Mouse (Mus musculus) limb, embryonic 13.5 days (tissue): ENCODE measurements around the gene Mst1r. TPM values are rescaled to one million over a fixed set of nuclear protein-coding genes. Genes with fewer than 3 reads are reported as not detected.

Experiments
- ATAC-seq: fragments of 200-750 bp; cut with Nextera tagmentation; 2 replicates; pipeline ENCODE4 v1.8.0; 2017; ENCODE audit warnings: low read depth, moderate number of reproducible peaks, moderate TSS enrichment; ENCODE audit not compliant: low FRiP score
- H3K27ac ChIP-seq: fragments of 300-500 bp; sonication (generic); 2 replicates; pipeline ENCODE4 v1.5.1; 2015; ENCODE audit warnings: inconsistent platforms, mild to moderate bottlenecking, moderate library complexity
- H3K27me3 ChIP-seq: fragments of 300-500 bp; sonication (generic); 2 replicates; pipeline ENCODE4 v1.6.1; 2015; ENCODE audit warnings: mild to moderate bottlenecking, inconsistent platforms
- H3K36me3 ChIP-seq: fragments of 300-500 bp; sonication (generic); 2 replicates; pipeline ENCODE4 v1.6.1; 2015; ENCODE audit warnings: inconsistent platforms, mild to moderate bottlenecking, moderate library complexity
- H3K4me1 ChIP-seq: fragments of 300-500 bp; sonication (generic); 2 replicates; pipeline ENCODE4 v1.6.1; 2015; ENCODE audit warnings: inconsistent platforms
- H3K4me2 ChIP-seq: fragments of 300-500 bp; sonication (generic); replicated peaks from 2 replicates; pipeline ENCODE4 v1.6.1; 2015; ENCODE audit warnings: inconsistent platforms, mild to moderate bottlenecking, moderate library complexity
- H3K4me3 ChIP-seq: fragments of 300-500 bp; sonication (generic); 2 replicates; pipeline ENCODE4 v1.5.1; 2015; ENCODE audit warnings: moderate library complexity, mild to moderate bottlenecking, inconsistent platforms
- H3K9ac ChIP-seq: fragments of 300-500 bp; sonication (generic); 2 replicates; pipeline ENCODE4 v1.6.1; 2015; ENCODE audit warnings: mild to moderate bottlenecking, inconsistent platforms
- H3K9me3 ChIP-seq: fragments of 300-500 bp; sonication (generic); 2 replicates; pipeline ENCODE4 v1.6.1; 2016; ENCODE audit warnings: inconsistent platforms
- WGBS: fragments of 180-500 bp; shearing (Covaris S2); methylation state at CpG from one replicate; pipeline ENCODE4 v1.1.7; 2015; 5-methylcytosine and 5-hydroxymethylcytosine counted together
- polyA plus RNA-seq: library from polyadenylated mRNA; unstranded; fragments of >200 nt; fragmentation: Nextera tagmentation; extraction: Ambion mirVana; gene quantifications from 2 replicates; pipeline ENCODE4 v1.2.1, GENCODE M21; 2015

The Mst1r gene
- polyA plus RNA-seq, 1 experiment from 2014 or later, result 3.3 TPM

DNA sequence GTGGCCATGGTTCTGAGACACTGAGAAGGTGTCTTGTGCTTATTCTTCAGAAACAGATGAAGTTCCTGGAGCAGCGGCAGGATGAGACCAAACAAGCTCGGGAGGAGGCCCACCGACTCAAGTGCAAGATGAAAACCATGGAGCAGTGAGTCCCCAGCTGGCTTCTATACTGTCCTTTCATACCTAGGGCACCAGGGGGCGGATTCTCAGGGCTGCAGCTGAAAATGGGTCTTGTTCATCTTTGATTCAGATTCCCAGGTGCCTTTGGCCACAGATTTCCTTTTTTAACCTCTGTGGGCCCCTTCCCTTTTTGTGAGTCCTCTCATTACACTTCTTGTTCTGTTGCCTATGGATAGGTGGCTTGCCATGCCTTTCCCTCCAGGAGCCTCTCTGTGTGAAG lies 54.3 kb downstream of the Mst1r start:
- no peak for ATAC-seq
- 81% methylated on average over 4 of the region's 4 CpGs for WGBS
- Histone ChIP-seq H3K27ac (no peak overlapping the region), H3K27me3 (no peaks in the 10 kb centered on the region), H3K4me2 (no peak overlapping the region), H3K9ac (no peak overlapping the region), H3K9me3 (no peaks in the 10 kb centered on the region), H3K4me3 (no peak overlapping the region), H3K4me1 (no peaks in the 10 kb centered on the region), H3K36me3 (peaks cover 71% of the 10 kb centered on the region)

DNA sequence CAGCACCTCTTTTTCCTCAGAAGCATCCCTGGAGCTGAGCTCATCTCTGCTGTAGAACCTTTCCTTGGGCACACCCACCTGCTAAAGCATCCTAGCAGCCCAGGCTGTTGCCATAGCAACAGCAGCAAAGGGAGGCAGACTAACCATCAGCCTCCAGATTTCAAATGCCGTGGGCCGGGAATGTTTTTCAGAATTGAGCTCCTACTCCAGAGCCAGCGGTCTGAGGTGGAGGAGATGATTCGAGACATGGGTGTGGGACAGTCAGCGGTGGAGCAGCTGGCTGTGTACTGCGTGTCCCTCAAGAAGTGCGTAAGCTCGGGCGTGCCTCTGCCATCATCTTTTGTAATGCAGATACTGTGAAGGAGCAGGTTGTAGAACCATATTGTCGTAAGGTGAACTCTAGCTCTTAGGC lies 54.7 kb downstream of the Mst1r start:
- H3K9me3 ChIP-seq, result no peaks in the 10 kb centered on the region
- WGBS, result 89% methylated on average over 10 of the region's 10 CpGs
- H3K27me3 ChIP-seq, result no peaks in the 10 kb centered on the region
- no peak overlapping the region for H3K27ac ChIP-seq
- no peak overlapping the region for H3K4me2 ChIP-seq
- ATAC-seq, result no peak
- no peaks in the 10 kb centered on the region for H3K4me1 ChIP-seq
- H3K4me3 ChIP-seq, result no peak overlapping the region
- H3K36me3 ChIP-seq, result peaks cover 71% of the 10 kb centered on the region
- no peak overlapping the region for H3K9ac ChIP-seq

DNA sequence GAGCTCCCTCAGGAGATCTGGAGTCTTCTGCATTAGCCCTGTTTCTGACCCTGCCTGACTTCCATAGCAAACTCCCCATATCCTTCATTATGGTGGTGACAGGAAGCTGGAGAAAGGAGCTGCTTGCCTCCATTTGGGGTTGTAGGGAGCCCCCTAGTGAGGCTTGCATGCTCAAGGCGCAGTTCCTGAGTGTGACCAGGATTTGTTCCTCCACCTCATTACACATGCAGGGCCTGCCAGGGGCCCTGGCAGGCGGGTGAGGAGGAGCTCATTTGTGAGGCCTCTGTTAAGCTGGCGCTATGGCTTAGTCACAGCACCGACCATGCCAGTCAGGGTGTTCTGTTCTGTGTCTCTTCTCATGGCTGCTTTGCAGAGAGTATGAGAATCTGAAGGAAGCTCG lies 55.2 kb downstream of the Mst1r start:
- no peak overlapping the region for H3K27ac ChIP-seq
- peaks cover 71% of the 10 kb centered on the region for H3K36me3 ChIP-seq
- no peaks in the 10 kb centered on the region for H3K9me3 ChIP-seq
- ATAC-seq, result no peak
- H3K4me2 ChIP-seq, result no peak overlapping the region
- no peak overlapping the region for H3K9ac ChIP-seq
- H3K27me3 ChIP-seq, result no peaks in the 10 kb centered on the region
- no peak overlapping the region for H3K4me3 ChIP-seq
- 64% methylated on average over 5 of the region's 5 CpGs for WGBS
- no peaks in the 10 kb centered on the region for H3K4me1 ChIP-seq

DNA sequence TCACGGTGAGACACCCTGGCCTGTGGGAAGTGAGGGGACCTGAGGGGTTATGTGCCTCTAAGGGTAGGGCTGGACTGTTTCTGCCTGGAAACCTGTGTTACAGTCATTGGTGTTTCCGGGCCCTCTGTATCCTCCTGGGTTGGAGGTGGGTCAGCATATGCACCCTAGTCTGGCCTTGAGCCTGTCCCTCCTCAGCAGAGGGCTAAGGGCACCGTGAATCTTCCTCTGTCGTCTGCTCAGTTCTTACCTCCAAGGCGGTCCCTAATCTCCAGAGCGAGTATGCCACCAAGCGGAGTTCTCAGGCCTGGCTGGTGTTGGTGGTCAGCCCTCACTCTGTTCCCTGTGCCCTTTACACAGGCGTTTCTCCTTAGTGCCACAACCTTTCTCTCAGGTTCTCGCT lies 56.2 kb downstream of the Mst1r start:
- H3K9me3 ChIP-seq, result no peaks in the 10 kb centered on the region
- no peak overlapping the region for H3K4me2 ChIP-seq

DNA sequence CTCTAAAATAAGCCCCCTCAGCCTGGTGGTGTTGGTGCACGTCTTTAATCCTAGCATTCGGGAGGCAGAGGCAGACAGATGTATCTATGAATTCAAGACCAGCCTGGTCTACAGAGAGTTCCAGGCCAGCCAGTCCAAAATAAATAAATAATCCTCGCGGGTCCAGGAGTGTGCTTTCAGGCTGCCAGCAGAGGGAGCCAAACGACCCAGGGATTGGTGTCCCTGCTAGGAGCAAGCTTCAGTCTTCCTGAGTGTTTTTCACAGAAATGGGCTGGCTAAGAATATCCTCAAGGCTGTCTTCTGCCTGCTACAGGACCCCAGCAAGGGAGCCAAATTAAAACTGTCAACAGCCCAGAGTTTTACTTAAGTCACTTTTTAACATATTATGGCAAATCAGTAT lies 57.0 kb downstream of the Mst1r start:
- no peaks in the 10 kb centered on the region for H3K27me3 ChIP-seq
- no peak overlapping the region for H3K9ac ChIP-seq
- 17% methylated on average over 5 of the region's 5 CpGs for WGBS
- peaks cover 64% of the 10 kb centered on the region for H3K36me3 ChIP-seq
- no peak overlapping the region for H3K4me3 ChIP-seq
- no peak overlapping the region for H3K27ac ChIP-seq
- ATAC-seq, result peak; percentile 80
- no peaks in the 10 kb centered on the region for H3K9me3 ChIP-seq
- no peak overlapping the region for H3K4me2 ChIP-seq
- H3K4me1 ChIP-seq, result no peaks in the 10 kb centered on the region

More for the DNA sequence above, 56.2 kb downstream of the Mst1r start:
- Histone ChIP-seq H3K27me3 (no peaks in the 10 kb centered on the region), H3K27ac (no peak overlapping the region), H3K4me1 (no peaks in the 10 kb centered on the region), H3K36me3 (peaks cover 67% of the 10 kb centered on the region), H3K9ac (no peak overlapping the region), H3K4me3 (no peak overlapping the region)
- ATAC-seq, result no peak
- WGBS, result 89% methylated on average over 9 of the region's 9 CpGs

DNA sequence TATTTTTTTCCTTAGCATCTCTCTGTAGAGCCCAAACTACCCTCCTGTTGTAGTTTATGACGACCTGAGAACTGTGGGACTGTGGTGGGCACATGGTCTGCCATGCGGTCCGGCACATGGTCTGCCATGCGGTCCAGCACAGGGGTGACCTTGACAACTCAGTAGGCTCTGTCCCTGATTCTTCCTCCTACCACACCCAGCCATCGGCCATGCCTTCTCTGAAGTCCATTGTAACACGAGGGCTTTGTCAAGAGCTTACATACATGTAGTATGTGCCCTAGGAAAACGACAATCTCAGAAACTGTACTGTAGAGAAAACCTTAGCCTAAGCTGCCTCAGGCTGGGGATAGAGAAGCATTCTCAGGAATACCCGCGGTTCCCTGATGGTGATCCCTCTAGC lies 58.0 kb downstream of the Mst1r start:
- no peak for ATAC-seq

DNA sequence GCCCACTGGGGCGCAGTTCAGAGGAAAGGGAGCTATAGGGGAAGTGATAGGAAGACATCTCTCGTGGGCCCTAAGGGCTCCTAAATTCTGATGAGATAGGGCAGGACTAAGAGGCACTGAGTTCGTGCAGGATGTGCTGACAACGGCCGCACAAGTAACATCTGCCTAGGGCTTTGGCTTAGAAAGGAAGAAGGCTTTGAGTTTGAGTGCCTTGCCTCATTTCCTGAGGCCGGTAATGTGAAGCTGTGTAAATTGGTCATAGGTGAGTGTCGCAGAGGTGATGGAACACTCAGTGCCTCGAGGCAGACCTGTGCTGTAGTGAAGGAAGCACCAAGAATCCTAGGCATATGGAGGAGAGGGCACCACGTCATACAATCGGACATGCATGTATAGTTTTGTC lies 60.0 kb downstream of the Mst1r start:
- ATAC-seq, result no peak
- peaks cover 65% of the 10 kb centered on the region for H3K36me3 ChIP-seq
- H3K4me1 ChIP-seq, result no peaks in the 10 kb centered on the region
- no peaks in the 10 kb centered on the region for H3K27me3 ChIP-seq
- H3K4me3 ChIP-seq, result no peak overlapping the region
- H3K9me3 ChIP-seq, result no peaks in the 10 kb centered on the region
- H3K27ac ChIP-seq, result no peak overlapping the region
- no peak overlapping the region for H3K4me2 ChIP-seq
- 86% methylated on average over 10 of the region's 10 CpGs for WGBS
- no peak overlapping the region for H3K9ac ChIP-seq

More for the DNA sequence above, 58.0 kb downstream of the Mst1r start:
- no peaks in the 10 kb centered on the region for H3K27me3 ChIP-seq
- H3K9me3 ChIP-seq, result no peaks in the 10 kb centered on the region
- WGBS, result 93% methylated on average over 9 of the region's 9 CpGs
- H3K36me3 ChIP-seq, result peaks cover 66% of the 10 kb centered on the region
- no peak overlapping the region for H3K9ac ChIP-seq
- H3K27ac ChIP-seq, result no peak overlapping the region
- H3K4me1 ChIP-seq, result no peaks in the 10 kb centered on the region
- no peak overlapping the region for H3K4me3 ChIP-seq
- H3K4me2 ChIP-seq, result no peak overlapping the region

DNA sequence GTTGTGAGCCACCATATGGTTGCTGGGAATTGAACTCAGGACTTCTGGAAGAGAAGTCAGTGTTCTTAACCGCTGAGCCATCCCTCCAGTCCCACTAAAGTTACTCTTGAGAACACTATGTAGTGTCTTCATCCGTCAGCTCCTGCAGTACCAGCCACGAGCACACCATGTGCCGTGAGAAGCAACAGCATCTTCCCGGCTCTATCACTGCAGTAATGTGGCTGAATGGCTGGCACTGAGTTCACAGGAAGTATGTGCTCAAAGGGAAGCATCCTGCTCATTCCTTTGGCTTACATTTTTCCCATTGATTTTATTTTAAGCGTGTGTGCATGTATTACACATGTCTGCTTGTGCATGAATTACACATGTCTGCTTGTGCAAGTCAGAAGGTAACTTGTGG lies 60.8 kb downstream of the Mst1r start:
- no peak overlapping the region for H3K9ac ChIP-seq
- no peaks in the 10 kb centered on the region for H3K4me1 ChIP-seq
- WGBS, result 86% methylated on average over 6 of the region's 6 CpGs
- no peak overlapping the region for H3K4me2 ChIP-seq
- no peak overlapping the region for H3K4me3 ChIP-seq
- H3K27ac ChIP-seq, result no peak overlapping the region
- H3K36me3 ChIP-seq, result peaks cover 64% of the 10 kb centered on the region
- H3K9me3 ChIP-seq, result no peaks in the 10 kb centered on the region
- ATAC-seq, result no peak
- no peaks in the 10 kb centered on the region for H3K27me3 ChIP-seq

DNA sequence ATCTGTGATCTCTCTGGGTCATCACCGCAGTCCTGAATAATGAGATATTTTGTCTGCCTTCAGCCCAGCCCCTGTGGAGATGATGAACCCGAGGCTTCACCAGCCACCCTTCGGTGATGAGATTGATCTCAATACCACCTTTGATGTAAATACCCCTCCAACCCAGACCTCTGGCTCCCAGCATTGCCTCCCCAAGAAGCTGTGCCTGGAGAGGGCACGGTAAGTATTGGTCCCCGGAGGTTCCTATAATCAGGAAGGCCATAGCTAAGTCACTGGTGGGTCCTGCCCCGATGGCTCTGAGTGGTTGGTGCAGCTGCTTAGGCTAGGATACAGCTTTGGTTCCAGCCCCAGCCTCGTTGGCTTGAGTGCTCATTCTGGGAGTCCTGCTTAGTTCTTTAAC lies 61.9 kb downstream of the Mst1r start:
- Histone ChIP-seq H3K9ac (no peak overlapping the region), H3K4me1 (no peaks in the 10 kb centered on the region), H3K4me2 (no peak overlapping the region), H3K27me3 (no peaks in the 10 kb centered on the region), H3K27ac (no peak overlapping the region), H3K9me3 (no peaks in the 10 kb centered on the region), H3K36me3 (peaks cover 59% of the 10 kb centered on the region), H3K4me3 (no peak overlapping the region)
- 92% methylated on average over 7 of the region's 7 CpGs for WGBS
- no peak for ATAC-seq

Other genes with a start within 250 kb of the Mst1r start
- 4.3 and 5.3 TPM in 2 replicates for gene Slc38a3, start 237.3 kb upstream of the Mst1r start, polyA plus RNA-seq
- gene Gnat1, start 227.2 kb upstream of the Mst1r start, polyA plus RNA-seq, result 0.74 and 1.0 TPM in 2 replicates
- 31.8 and 32.1 TPM in 2 replicates for gene Sema3f, start 196.4 kb upstream of the Mst1r start, polyA plus RNA-seq
- gene Rbm5, start 135.9 kb upstream of the Mst1r start, polyA plus RNA-seq, result 257 and 270 TPM in 2 replicates
- gene Rbm6, start 33.6 kb upstream of the Mst1r start, polyA plus RNA-seq, result 94.7 and 97.7 TPM in 2 replicates
- 11.0 and 13.4 TPM in 2 replicates for gene Mon1a, start 18.7 kb upstream of the Mst1r start, polyA plus RNA-seq
- not detected in 2 replicates for gene Actl11, start 21.6 kb downstream of the Mst1r start, polyA plus RNA-seq
- 9.8 and 10.0 TPM in 2 replicates for gene Camkv, start 28.8 kb downstream of the Mst1r start, polyA plus RNA-seq
- gene Traip, start 43.3 kb downstream of the Mst1r start, polyA plus RNA-seq, result 26.1 TPM in 2 replicates
- gene Uba7, start 68.6 kb downstream of the Mst1r start, polyA plus RNA-seq, result 34.6 and 35.4 TPM in 2 replicates
- 11.3 and 13.2 TPM in 2 replicates for gene Gm20661, start 76.2 kb downstream of the Mst1r start, polyA plus RNA-seq
- gene Inka1, start 79.0 kb downstream of the Mst1r start, polyA plus RNA-seq, result 121 and 131 TPM in 2 replicates
- gene Cdhr4, start 85.6 kb downstream of the Mst1r start, polyA plus RNA-seq, result 18.2 and 18.6 TPM in 2 replicates
- gene Gm20662, start 89.5 kb downstream of the Mst1r start, polyA plus RNA-seq, result 0.68 and 1.2 TPM in 2 replicates
- 70.1 and 72.8 TPM in 2 replicates for gene Ip6k1, start 95.6 kb downstream of the Mst1r start, polyA plus RNA-seq
- 34.1 and 36.2 TPM in 2 replicates for gene Gmppb, start 142.4 kb downstream of the Mst1r start, polyA plus RNA-seq
- 3.1 and 4.4 TPM in 2 replicates for gene Amigo3, start 146.3 kb downstream of the Mst1r start, polyA plus RNA-seq
- gene Mst1, start 173.6 kb downstream of the Mst1r start, polyA plus RNA-seq, result 0.20 and 0.51 TPM in 2 replicates
- gene Rnf123, start 176.5 kb downstream of the Mst1r start, polyA plus RNA-seq, result 31.2 and 35.2 TPM in 2 replicates
- gene Apeh, start 187.7 kb downstream of the Mst1r start, polyA plus RNA-seq, result 42.5 and 47.3 TPM in 2 replicates